Mouse (Mus musculus): ENCODE results near the gene Laptm5.
A peak's percentile ranks its signal among the peaks of the same experiment; 100 is the strongest.

- no peak for TF ChIP-seq CHD2 (IDR thresholded peaks at IDR 0.05; ENCODE audit: low read length)
- no peak for TF ChIP-seq POLR2AphosphoS5 (IDR thresholded peaks at IDR 0.05; ENCODE audit: borderline replicate concordance, low read depth, low read length)
- peak; percentile 92 to 93 (median 93) for TF ChIP-seq CTCF (IDR thresholded peaks at IDR 0.05 in 2 of 3, conservative IDR thresholded peaks at IDR 0.05 in 1 of 3; ENCODE audit: control insufficient read depth in 1 of 3, insufficient read depth in 1 of 3, low read depth in 2 of 3, low read length in 3 of 3, poor library complexity in 1 of 3, severe bottlenecking in 1 of 3)
- TF ChIP-seq RCOR1 (IDR thresholded peaks at IDR 0.05; ENCODE audit: low read depth, low read length) = no peak
- TF ChIP-seq ZKSCAN1 (IDR thresholded peaks at IDR 0.05; ENCODE audit: low read depth, low read length) = no peak
- TF ChIP-seq EP300 (IDR thresholded peaks at IDR 0.05; ENCODE audit: low read depth in 1 of 2, low read length in 2 of 2) = no peak
- no peak for TF ChIP-seq GATA1 (IDR thresholded peaks at IDR 0.05; ENCODE audit: low read depth, low read length)
- no peak for TF ChIP-seq POLR2A (IDR thresholded peaks at IDR 0.05; ENCODE audit: control insufficient read depth in 1 of 2, insufficient read depth in 1 of 2, low read depth in 1 of 2, low read length in 2 of 2, poor library complexity in 1 of 2)
- no peak for TF ChIP-seq ETS1 (IDR thresholded peaks at IDR 0.05; ENCODE audit: low read depth, low read length)
- no peak for TF ChIP-seq ZNF384 (IDR thresholded peaks at IDR 0.05; ENCODE audit: low read depth, low read length)
- no peak for TF ChIP-seq ZMIZ1 (IDR thresholded peaks at IDR 0.05; ENCODE audit: low read depth, low read length)
- TF ChIP-seq ZC3H11A (IDR thresholded peaks at IDR 0.05; ENCODE audit: low read depth, low read length) = peak; percentile 80
- TF ChIP-seq MXI1 (IDR thresholded peaks at IDR 0.05; ENCODE audit: low read depth, low read length) = no peak
These were observed 20.8 kb upstream of the Laptm5 start for GRCm38 (mm10) chr4:130892001-130892587.

Measured in MEL (cell line).